Mouse (Mus musculus) midbrain, embryonic 16.5 days (tissue): ENCODE results near the gene Gm36028. TPM values are rescaled to one million over a fixed set of nuclear protein-coding genes. Genes with fewer than 3 reads are reported as not detected.

Experiments used
- ATAC-seq: fragments of 200-750 bp; cut with Nextera tagmentation; 2 replicates; pipeline ENCODE4 v1.8.0; 2017; ENCODE audit warnings: moderate TSS enrichment
- H3K27ac ChIP-seq: fragments of 300-500 bp; sonication (generic); 2 replicates; pipeline ENCODE4 v1.5.1; 2014; ENCODE audit warnings: mild to moderate bottlenecking, low read length, mixed read lengths
- H3K27me3 ChIP-seq: fragments of 300-500 bp; sonication (generic); 2 replicates; pipeline ENCODE4 v1.6.1; 2014; ENCODE audit warnings: low read depth, low read length, mixed read lengths; ENCODE audit not compliant: control insufficient read depth, insufficient read depth
- H3K36me3 ChIP-seq: fragments of 300-500 bp; sonication (generic); 2 replicates; pipeline ENCODE4 v1.6.1; 2014; ENCODE audit warnings: mild to moderate bottlenecking, low read length, moderate library complexity, mixed read lengths; ENCODE audit not compliant: control insufficient read depth, insufficient read depth
- H3K4me1 ChIP-seq: fragments of 300-500 bp; sonication (generic); 2 replicates; pipeline ENCODE4 v1.6.1; 2014; ENCODE audit warnings: mild to moderate bottlenecking, low read length, mixed read lengths; ENCODE audit not compliant: control insufficient read depth, insufficient read depth
- H3K4me2 ChIP-seq: fragments of 300-500 bp; sonication (generic); 2 replicates; pipeline ENCODE4 v1.6.1; 2014; ENCODE audit warnings: mild to moderate bottlenecking, low read length, mixed read lengths
- H3K4me3 ChIP-seq: fragments of 300-500 bp; sonication (generic); 2 replicates; pipeline ENCODE4 v1.5.1; 2014; ENCODE audit warnings: low read depth, mild to moderate bottlenecking, low read length, moderate library complexity, mixed read lengths
- H3K9ac ChIP-seq: fragments of 300-500 bp; sonication (generic); 2 replicates; pipeline ENCODE4 v1.6.1; 2014; ENCODE audit warnings: low read depth, low read length, mixed read lengths
- H3K9me3 ChIP-seq: fragments of 300-500 bp; sonication (generic); replicated peaks from 2 replicates; pipeline ENCODE4 v1.6.1; 2014; ENCODE audit warnings: mild to moderate bottlenecking, low read length, mixed read lengths; ENCODE audit not compliant: control insufficient read depth, poor library complexity, severe bottlenecking
- WGBS: fragments of 180-500 bp; shearing (Covaris S2); extraction: QIAGEN DNeasy Blood & Tissue Kit; methylation state at CpG from one replicate; pipeline ENCODE4 v1.1.7; 2014; 5-methylcytosine and 5-hydroxymethylcytosine counted together
- polyA plus RNA-seq: library from polyadenylated mRNA; unstranded; fragments of >200 nt; fragmentation: Nextera tagmentation; extraction: Ambion mirVana; gene quantifications from 2 replicates; pipeline ENCODE4 v1.2.1, GENCODE M21; 2015

The Gm36028 gene
- polyA plus RNA-seq, 1 experiment from 2014 or later: not detected

DNA sequence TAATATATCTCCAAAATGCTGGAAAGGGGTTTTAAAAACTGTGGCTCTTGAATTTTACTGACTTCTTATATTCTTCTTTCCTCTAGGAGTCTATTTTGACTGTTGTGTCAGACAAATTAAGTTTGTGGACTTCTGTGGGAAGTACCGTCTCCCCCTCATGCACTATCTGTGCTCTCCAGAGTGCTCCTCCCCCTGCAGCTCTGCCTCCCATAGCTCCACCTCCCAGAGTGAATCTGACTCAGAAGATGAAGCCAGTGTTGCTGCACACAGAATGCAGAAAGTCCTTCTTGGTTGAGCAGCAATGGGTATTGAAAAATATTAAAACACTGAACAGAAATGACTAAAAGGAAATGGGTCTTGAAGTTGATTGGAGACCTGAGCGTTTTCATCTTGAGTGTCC is 20.2 kb upstream of the Gm36028 start:
- Histone ChIP-seq H3K27ac (no peak overlapping the region), H3K36me3 (peaks cover 29% of the 10 kb centered on the region), H3K4me1 (no peaks in the 10 kb centered on the region), H3K9me3 (no peaks in the 10 kb centered on the region), H3K27me3 (no peaks in the 10 kb centered on the region), H3K4me3 (no peak overlapping the region), H3K9ac (no peak overlapping the region), H3K4me2 (no peak overlapping the region)
- 90% methylated on average over 2 of the region's 2 CpGs for WGBS
- ATAC-seq: no peak

DNA sequence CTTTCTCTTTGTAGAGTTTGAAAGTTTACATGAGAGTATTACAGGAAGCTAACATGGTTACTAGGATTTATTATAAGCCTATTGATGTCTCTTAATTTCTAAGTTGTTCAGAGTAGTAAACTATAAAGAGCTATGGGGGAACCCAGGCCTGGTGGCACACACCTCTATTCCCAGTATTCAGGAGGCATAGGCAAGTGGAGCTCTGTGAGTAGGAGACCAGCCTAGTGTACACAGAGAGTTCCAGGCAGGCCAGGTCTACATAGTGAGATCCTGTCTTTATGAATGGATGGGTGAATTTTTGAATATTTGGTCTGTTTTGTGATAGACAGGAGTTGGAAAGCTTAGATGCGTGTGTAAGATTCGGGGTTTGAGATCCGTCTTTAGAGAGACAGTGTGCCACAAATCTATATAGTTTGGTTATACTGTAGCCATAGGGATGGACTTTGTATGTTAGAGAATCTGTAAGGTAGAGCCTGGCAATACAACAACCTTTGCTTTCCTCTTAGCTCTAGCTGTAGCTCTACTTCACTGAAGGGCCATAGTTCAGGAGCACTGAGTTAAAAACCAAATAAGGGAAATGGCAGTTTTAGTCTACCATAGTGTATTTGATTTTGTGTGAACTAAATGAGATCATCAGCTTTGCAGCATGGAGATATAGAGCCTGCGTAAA is 18.9 kb upstream of the Gm36028 start:
- Histone ChIP-seq H3K4me2 (no peak overlapping the region), H3K9ac (no peak overlapping the region), H3K27me3 (no peaks in the 10 kb centered on the region), H3K27ac (no peak overlapping the region), H3K4me1 (no peaks in the 10 kb centered on the region), H3K4me3 (no peak overlapping the region), H3K36me3 (peaks cover 29% of the 10 kb centered on the region), H3K9me3 (no peaks in the 10 kb centered on the region)
- ATAC-seq: no peak
- WGBS: 96% methylated on average over 4 of the region's 4 CpGs

DNA sequence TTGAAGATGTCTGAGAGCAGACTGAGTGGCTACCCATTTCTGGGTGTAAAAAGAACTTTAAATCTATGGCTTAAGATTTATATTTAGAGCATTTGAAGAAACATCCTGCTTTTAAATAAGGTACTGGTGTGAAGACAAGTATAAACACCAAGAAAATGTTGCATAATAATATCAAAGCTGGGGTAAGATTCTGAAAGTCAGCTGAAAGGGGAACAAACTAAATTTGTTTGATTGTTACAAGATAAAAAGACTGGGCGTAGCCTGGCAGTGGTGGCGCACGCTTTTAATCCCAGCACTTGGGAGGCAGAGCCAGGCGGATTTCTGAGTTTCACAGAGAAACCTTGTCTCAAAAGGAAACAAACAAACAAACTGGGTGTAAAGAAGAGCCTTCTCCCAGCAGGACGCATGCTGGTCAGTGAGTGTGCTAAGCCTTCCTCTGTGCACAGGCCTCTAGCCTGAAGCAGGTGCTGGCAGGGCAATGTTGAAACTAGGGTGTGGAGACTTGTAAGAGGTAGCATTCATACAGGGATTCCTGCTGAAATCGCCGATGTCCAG is 18.1 kb upstream of the Gm36028 start:
- H3K4me1 ChIP-seq: no peaks in the 10 kb centered on the region
- no peaks in the 10 kb centered on the region for H3K27me3 ChIP-seq
- no peak overlapping the region for H3K9ac ChIP-seq
- H3K9me3 ChIP-seq: no peaks in the 10 kb centered on the region
- no peak overlapping the region for H3K27ac ChIP-seq
- H3K4me3 ChIP-seq: no peak overlapping the region
- peaks cover 29% of the 10 kb centered on the region for H3K36me3 ChIP-seq
- no peak for ATAC-seq
- H3K4me2 ChIP-seq: no peak overlapping the region
- WGBS: 86% methylated on average over 7 of the region's 7 CpGs

DNA sequence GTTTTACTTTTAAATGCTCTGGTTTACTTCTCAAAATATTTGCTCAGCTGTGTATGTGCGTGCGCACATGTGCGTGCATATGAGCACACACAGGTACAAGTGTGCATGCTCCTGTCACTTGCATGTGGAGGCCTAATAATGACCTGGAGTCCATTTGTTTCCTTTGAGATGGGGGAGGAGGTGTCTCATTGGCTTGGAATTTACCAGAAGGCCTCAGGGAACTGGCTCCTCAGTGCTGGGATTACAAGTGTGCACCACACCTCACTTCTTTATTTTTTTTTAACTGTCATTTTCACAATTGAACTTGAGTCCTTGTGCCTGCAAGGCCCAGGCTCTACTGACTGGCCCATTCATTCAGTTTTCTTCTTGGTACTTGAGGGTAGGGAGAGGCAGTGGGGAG is 16.5 kb upstream of the Gm36028 start:
- Histone ChIP-seq H3K4me3 (no peak overlapping the region), H3K27ac (no peak overlapping the region), H3K36me3 (peaks cover 19% of the 10 kb centered on the region), H3K9me3 (no peaks in the 10 kb centered on the region), H3K27me3 (no peaks in the 10 kb centered on the region), H3K4me2 (no peak overlapping the region), H3K9ac (no peak overlapping the region), H3K4me1 (peaks cover 3% of the 10 kb centered on the region; the same call in 1 of the 2 replicates)
- ATAC-seq: no peak
- WGBS: 100% methylated on average over 3 of the region's 3 CpGs

DNA sequence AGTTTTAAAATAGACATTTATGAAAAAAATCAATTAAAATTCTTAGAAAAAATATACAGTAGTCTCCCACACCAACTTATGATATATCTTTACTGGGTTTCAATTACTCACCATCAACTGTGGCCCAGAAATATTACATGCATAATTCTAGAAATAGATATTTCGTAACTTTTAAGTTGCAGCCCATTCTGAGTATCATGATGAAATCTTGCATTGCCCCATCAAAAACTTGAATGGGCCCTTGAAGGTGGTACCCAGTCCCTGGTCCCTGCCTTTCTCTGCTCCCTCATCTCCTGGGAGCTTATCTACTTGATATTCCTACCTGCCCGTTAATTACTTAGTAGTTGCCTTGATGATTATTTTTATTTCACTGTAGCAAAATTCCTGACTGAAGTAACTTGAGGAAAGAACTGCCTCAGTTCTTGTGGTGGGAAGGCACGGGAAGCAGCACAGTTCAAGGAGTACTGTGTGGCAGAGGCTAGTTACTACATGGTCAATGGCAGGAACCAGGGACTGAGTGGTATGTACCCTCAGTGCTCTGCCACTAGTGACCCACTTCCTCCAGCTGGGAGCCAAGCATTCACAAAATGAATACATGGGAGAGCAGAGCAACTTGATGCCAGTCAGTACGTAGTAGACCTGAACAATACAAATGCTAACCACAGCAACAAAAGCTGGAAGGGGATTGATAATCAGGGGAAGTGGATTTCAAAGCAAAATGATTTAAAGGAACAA is 13.7 kb upstream of the Gm36028 start:
- no peak overlapping the region for H3K4me3 ChIP-seq
- no peaks in the 10 kb centered on the region for H3K27me3 ChIP-seq
- no peaks in the 10 kb centered on the region for H3K9me3 ChIP-seq
- peaks cover 22% of the 10 kb centered on the region for H3K4me1 ChIP-seq
- 81% methylated on average over 4 of the region's 4 CpGs for whole genome bisulfite sequencing
- H3K36me3 ChIP-seq: peaks cover 12% of the 10 kb centered on the region
- no peak overlapping the region for H3K4me2 ChIP-seq
- no peak overlapping the region for H3K27ac ChIP-seq
- no peak for ATAC-seq
- H3K9ac ChIP-seq: no peak overlapping the region

DNA sequence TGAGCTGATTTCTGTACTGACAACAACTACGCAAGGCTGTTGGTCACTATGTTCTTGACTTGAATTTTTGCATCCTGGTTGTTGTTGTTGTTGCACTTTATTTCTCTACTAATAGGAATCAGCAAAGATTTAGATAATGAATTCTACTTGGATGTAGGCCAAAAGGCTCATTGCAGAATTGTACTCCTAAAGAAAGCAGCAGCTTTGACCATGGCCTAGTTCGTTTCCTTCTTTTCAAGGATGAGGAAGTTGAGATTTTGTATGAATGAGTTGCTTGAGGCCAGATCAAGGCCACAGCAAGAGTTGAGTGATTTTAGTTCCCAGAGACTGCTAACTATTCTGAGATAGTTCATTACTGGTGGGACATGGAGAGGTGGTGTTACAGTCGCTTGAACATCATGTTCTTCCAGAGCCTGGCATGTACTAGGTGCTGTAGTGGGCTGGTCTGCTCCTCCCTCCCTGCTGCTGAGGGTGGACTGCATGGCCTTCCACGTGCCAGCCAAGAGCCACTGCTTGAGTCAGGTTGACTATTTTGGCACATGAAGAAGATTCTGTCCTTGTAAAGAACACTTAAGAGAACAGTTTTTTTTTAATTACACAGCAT is 10.3 kb upstream of the Gm36028 start:
- ATAC-seq: no peak
- peaks cover 26% of the 10 kb centered on the region for H3K4me1 ChIP-seq
- no peak overlapping the region for H3K27ac ChIP-seq
- H3K4me2 ChIP-seq: peak overlapping the region; percentile 23; the same call in 1 of the 2 replicates
- no peak overlapping the region for H3K9ac ChIP-seq
- H3K9me3 ChIP-seq: no peaks in the 10 kb centered on the region
- no peaks in the 10 kb centered on the region for H3K27me3 ChIP-seq
- WGBS: 71% methylated on average over 4 of the region's 4 CpGs
- no peaks in the 10 kb centered on the region for H3K36me3 ChIP-seq
- H3K4me3 ChIP-seq: no peak overlapping the region

DNA sequence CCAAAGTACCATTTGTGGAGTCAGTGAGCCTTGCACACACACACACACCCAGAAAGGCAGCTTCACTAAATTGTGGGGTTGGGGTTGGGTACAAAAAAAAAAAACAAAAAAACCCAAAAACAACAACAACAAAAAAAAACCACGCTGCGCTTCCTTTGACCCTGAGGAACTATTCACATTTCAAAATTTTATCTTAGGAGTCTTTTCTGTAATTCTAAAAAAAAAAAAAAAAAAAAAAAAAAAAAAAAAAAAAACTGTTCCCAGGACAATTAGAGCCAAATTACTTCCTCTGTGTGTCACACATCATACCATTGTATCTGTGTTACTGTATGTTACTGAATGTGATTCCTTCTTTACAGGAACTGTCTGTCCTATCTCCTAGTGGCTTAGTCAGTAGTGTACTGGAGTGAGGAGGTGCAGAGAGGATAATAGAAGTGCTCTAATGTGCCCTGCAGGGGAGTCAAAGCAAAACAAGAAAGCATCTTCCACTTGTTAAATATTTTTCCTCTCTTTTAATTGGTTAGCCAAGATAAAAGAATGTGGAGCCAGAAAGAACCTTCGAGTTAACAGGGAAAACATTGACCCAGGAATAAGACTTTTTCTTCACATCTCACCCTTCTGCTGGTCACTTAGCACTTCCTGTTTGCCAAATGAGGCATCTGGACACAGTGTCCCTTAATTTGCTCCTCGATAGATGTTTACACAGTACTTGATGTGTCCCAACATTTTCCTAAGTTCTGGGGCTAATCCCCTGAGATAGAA is 8.7 kb upstream of the Gm36028 start:
- WGBS: 32% methylated on average over 4 of the region's 4 CpGs
- Histone ChIP-seq H3K4me1 (peaks cover 26% of the 10 kb centered on the region), H3K9me3 (no peaks in the 10 kb centered on the region), H3K36me3 (no peaks in the 10 kb centered on the region), H3K4me3 (peak overlapping the region; percentile 99), H3K27me3 (no peaks in the 10 kb centered on the region), H3K9ac (peak overlapping the region; percentile 96), H3K27ac (peak overlapping the region; percentile 99), H3K4me2 (peak overlapping the region; percentile 55)
- no peak for ATAC-seq

DNA sequence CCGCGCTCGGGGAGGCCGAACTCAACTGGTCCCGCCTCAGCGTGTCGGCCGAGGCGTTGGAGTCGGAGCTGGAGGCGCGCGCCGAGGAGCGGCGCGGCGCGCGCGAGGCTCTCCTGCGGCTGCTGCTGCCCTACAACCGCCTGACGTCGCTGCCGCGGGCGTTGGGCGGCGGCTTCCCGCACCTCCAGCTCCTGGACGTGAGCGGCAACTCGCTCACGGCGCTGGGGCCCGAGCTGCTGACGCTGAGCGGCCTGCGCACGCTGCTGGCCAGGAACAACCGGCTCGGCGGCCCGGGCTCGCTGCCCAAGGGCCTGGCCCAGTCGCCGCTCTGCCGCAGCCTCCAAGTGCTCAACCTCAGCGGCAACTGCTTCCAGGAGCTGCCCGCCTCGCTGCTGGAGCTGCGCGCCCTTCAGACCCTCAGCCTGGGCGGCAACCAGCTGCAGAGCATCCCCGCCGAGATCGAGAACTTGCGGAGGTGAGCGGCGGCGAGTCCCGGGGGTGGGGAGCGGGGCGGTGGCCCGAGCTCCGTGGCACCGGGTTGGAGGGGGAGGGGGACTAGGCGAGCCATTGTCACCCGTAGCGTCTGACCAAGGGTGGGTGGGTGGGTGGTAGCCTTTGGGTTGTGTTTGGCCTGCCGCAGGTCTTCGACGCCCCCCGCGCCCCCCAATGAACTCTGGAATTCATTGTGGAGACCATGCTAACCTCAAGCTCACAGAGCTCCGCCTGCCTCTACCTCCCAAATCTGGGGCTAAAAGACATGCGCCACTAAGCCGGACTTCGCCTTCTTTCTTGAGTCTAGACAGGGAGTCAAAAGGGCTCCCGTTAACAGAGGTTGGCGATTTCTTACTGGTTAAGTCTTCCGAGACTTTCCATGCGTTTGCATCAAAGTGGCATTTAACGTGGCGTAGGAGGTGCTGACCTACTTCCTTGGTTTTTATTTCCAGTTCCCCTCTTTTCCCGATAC is 7.8 kb upstream of the Gm36028 start:
- ATAC-seq: peak; percentile 82
- Histone ChIP-seq H3K4me1 (peaks cover 26% of the 10 kb centered on the region), H3K27me3 (no peaks in the 10 kb centered on the region)

More for the DNA sequence above, 7.8 kb upstream of the Gm36028 start:
- Histone ChIP-seq H3K4me2 (peak overlapping the region; percentile 55), H3K4me3 (peak overlapping the region; percentile 99), H3K27ac (peak overlapping the region; percentile 99), H3K9ac (peak overlapping the region; percentile 96), H3K36me3 (no peaks in the 10 kb centered on the region), H3K9me3 (no peaks in the 10 kb centered on the region)
- 0% methylated on average over 72 of the region's 87 CpGs for WGBS
